Comparison of ENCODE assay signal across 24 mouse cellular contexts in the genomic region with DNA sequence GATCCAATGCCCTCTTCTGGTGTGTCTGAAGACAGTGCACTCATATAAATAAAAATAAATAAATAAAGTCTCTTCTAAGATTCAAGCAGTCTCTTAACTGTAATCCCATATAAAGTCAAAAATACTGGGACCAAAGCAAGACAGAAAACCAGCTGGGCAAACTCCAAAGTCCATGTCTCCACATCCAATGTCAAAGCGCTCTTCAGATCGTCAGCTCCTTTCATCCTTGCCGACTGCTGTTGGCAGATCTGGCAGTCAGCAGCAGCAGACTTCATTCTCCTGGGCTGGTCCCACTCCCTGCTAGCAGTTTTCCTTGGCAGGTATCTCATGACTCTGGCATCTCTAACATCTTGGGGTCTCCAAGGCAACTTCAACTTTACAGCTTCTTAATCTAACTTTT. TPM values are rescaled to one million over a fixed set of nuclear protein-coding genes. Genes with fewer than 3 reads are reported as not detected.
DNase-seq lines count a peak whose midpoint lies in the region; ATAC-seq lines count a peak whose summit lies in the region.
"Had no signal": no experiment of that assay in that cellular context is flagged by ENCODE, and none has a peak within 500 bp of the region (broad histone marks: within the 10 kb centered on the region; RNA-seq: fewer than 3 reads in every experiment).

No protein-coding gene starts in this region.

- H3K9ac ChIP-seq in embryonic facial prominence, embryonic 13.5 days: no peak overlapping the region
- H3K9ac ChIP-seq in hindbrain, embryonic 14.5 days: no peak overlapping the region
- no peak overlapping the region for H3K9ac ChIP-seq in hindbrain, embryonic 11.5 days (ENCODE audit: low read depth, low read length)
- H3K9ac ChIP-seq in neural tube, embryonic 15.5 days (replicated peaks): no peak overlapping the region
- H3K9ac ChIP-seq: forebrain, postnatal 0 days; liver, embryonic 15.5 days had no signal

- H3K9me3 ChIP-seq in embryonic facial prominence, embryonic 13.5 days: no peaks in the 10 kb centered on the region
- no peaks in the 10 kb centered on the region for H3K9me3 ChIP-seq in embryonic facial prominence, embryonic 10.5 days
- H3K9me3 ChIP-seq in hindbrain, embryonic 14.5 days (ENCODE audit: control insufficient read depth, low read length): no peaks in the 10 kb centered on the region
- no peaks in the 10 kb centered on the region for H3K9me3 ChIP-seq in hindbrain, embryonic 11.5 days (ENCODE audit: control insufficient read depth, low read length)
- H3K9me3 ChIP-seq in neural tube, embryonic 15.5 days (replicated peaks): no peaks in the 10 kb centered on the region
- H3K9me3 ChIP-seq: liver, embryonic 15.5 days; lung, embryonic 15.5 days; midbrain, embryonic 13.5 days; neural tube, embryonic 13.5 days had no signal

- ATAC-seq in embryonic facial prominence, embryonic 13.5 days (ENCODE audit: insufficient number of reproducible peaks, insufficient read depth, low FRiP score, low TSS enrichment, low read depth): no peak
- ATAC-seq in hindbrain, embryonic 14.5 days (ENCODE audit: low FRiP score): no peak
- ATAC-seq in hindbrain, embryonic 11.5 days (ENCODE audit: low FRiP score): no peak
- ATAC-seq in neural tube, embryonic 15.5 days (ENCODE audit: low FRiP score): no peak
- ATAC-seq: forebrain, postnatal 0 days; intestine, embryonic 16.5 days; midbrain, embryonic 13.5 days had no signal

- H3K4me3 ChIP-seq in embryonic facial prominence, embryonic 13.5 days: no peak overlapping the region
- no peak overlapping the region; the same call in 1 of the 2 replicates for H3K4me3 ChIP-seq in embryonic facial prominence, embryonic 10.5 days
- no peak overlapping the region for H3K4me3 ChIP-seq in hindbrain, embryonic 14.5 days (replicated peaks; ENCODE audit: low read length)
- H3K4me3 ChIP-seq in hindbrain, embryonic 11.5 days (ENCODE audit: low read depth, low read length): no peak overlapping the region
- H3K4me3 ChIP-seq in neural tube, embryonic 15.5 days (replicated peaks): no peak overlapping the region
- H3K4me3 ChIP-seq: liver, embryonic 15.5 days; lung, embryonic 15.5 days; megakaryocyte, embryonic 14.5 days had no signal

- peak overlapping the region; percentile 93; the same call in 1 of the 2 replicates for H3K4me2 ChIP-seq in embryonic facial prominence, embryonic 13.5 days
- H3K4me2 ChIP-seq in hindbrain, embryonic 14.5 days (replicated peaks): peak overlapping the region; percentile 81; the same call in 1 of the 2 replicates
- H3K4me2 ChIP-seq in hindbrain, embryonic 11.5 days (replicated peaks; ENCODE audit: low read depth, low read length): no peak overlapping the region
- peak overlapping the region; percentile 88 for H3K4me2 ChIP-seq in neural tube, embryonic 15.5 days

- no peaks in the 10 kb centered on the region for H3K27me3 ChIP-seq in embryonic facial prominence, embryonic 13.5 days
- no peaks in the 10 kb centered on the region for H3K27me3 ChIP-seq in embryonic facial prominence, embryonic 10.5 days (replicated peaks; ENCODE audit: low read depth, poor library complexity, severe bottlenecking)
- no peaks in the 10 kb centered on the region for H3K27me3 ChIP-seq in hindbrain, embryonic 14.5 days (ENCODE audit: control insufficient read depth, insufficient read depth, low read length)
- H3K27me3 ChIP-seq in hindbrain, embryonic 11.5 days (ENCODE audit: control insufficient read depth, insufficient read depth, low read length): no peaks in the 10 kb centered on the region
- H3K27me3 ChIP-seq in neural tube, embryonic 15.5 days (replicated peaks): no peaks in the 10 kb centered on the region
- H3K27me3 ChIP-seq: liver, embryonic 15.5 days; lung, embryonic 15.5 days; megakaryocyte, embryonic 14.5 days; midbrain, embryonic 13.5 days; neural tube, embryonic 13.5 days had no signal

- peaks cover 48% of the 10 kb centered on the region for H3K4me1 ChIP-seq in embryonic facial prominence, embryonic 13.5 days
- H3K4me1 ChIP-seq in embryonic facial prominence, embryonic 10.5 days: peaks cover 34% of the 10 kb centered on the region
- H3K4me1 ChIP-seq in hindbrain, embryonic 14.5 days (replicated peaks; ENCODE audit: control insufficient read depth, insufficient read depth, low read length): peaks cover 22% of the 10 kb centered on the region
- peaks cover 11% of the 10 kb centered on the region; the same call in 1 of the 2 replicates for H3K4me1 ChIP-seq in hindbrain, embryonic 11.5 days (replicated peaks; ENCODE audit: control insufficient read depth, insufficient read depth, low read length)
- H3K4me1 ChIP-seq in neural tube, embryonic 15.5 days: peaks cover 42% of the 10 kb centered on the region

- H3K36me3 ChIP-seq in embryonic facial prominence, embryonic 13.5 days: peaks cover 25% of the 10 kb centered on the region
- H3K36me3 ChIP-seq in embryonic facial prominence, embryonic 10.5 days (replicated peaks): peaks cover 28% of the 10 kb centered on the region
- peaks cover 23% of the 10 kb centered on the region for H3K36me3 ChIP-seq in hindbrain, embryonic 14.5 days (replicated peaks; ENCODE audit: control insufficient read depth, insufficient read depth)
- H3K36me3 ChIP-seq in hindbrain, embryonic 11.5 days (ENCODE audit: control insufficient read depth, insufficient read depth, low read length): peaks cover 4% of the 10 kb centered on the region; the same call in 1 of the 2 replicates
- peaks cover 20% of the 10 kb centered on the region for H3K36me3 ChIP-seq in neural tube, embryonic 15.5 days

- 94% methylated on average over 3 of the region's 3 CpGs for WGBS in embryonic facial prominence, embryonic 13.5 days
- 95% methylated on average over 3 of the region's 3 CpGs for WGBS in embryonic facial prominence, embryonic 10.5 days
- 89% methylated on average over 3 of the region's 3 CpGs for WGBS in hindbrain, embryonic 14.5 days
- 94% methylated on average over 3 of the region's 3 CpGs for WGBS in hindbrain, embryonic 11.5 days
- WGBS in neural tube, embryonic 15.5 days: 92% methylated on average over 3 of the region's 3 CpGs

- no peak overlapping the region for H3K27ac ChIP-seq in embryonic facial prominence, embryonic 13.5 days
- no peak overlapping the region for H3K27ac ChIP-seq in embryonic facial prominence, embryonic 10.5 days (replicated peaks)
- H3K27ac ChIP-seq in hindbrain, embryonic 14.5 days: no peak overlapping the region
- H3K27ac ChIP-seq in hindbrain, embryonic 11.5 days (ENCODE audit: low read depth, low read length): no peak overlapping the region
- no peak overlapping the region for H3K27ac ChIP-seq in neural tube, embryonic 15.5 days (replicated peaks)
- H3K27ac ChIP-seq: liver, embryonic 15.5 days; lung, embryonic 15.5 days; midbrain, embryonic 13.5 days; neural tube, embryonic 13.5 days had no signal

- no peak for DNase-seq in embryonic facial prominence, embryonic 10.5 days (ENCODE audit: low spot score)
- no peak for DNase-seq in hindbrain, embryonic 14.5 days (ENCODE audit: low spot score)
- DNase-seq in hindbrain, embryonic 11.5 days (ENCODE audit: low spot score): no peak
- DNase-seq in kidney, adult 9 months: peak; percentile 71
- no peak for DNase-seq in kidney, postnatal 4 days
- DNase-seq in neural tube, embryonic 10.5 days (ENCODE audit: extremely low spot score, low spot score): no peak
- DNase-seq: adrenal gland, postnatal 14 days; cerebellum, adult 2 months; cerebellum, postnatal 25 days; forebrain, postnatal 0 days; gastrocnemius, postnatal 14 days; heart, adult 11 months; lung, postnatal 36 days; right cerebral cortex, postnatal 4 days; thymus, adult 18-20 months; thymus, postnatal 36 days had no signal

RNA-seq across cellular contexts. Expression of gene Ccdc157, which starts 1.4 kb away (rescaled TPM):
- polyA plus RNA-seq in embryonic facial prominence, embryonic 13.5 days (2015; fragmentation: Nextera tagmentation; extraction: Ambion mirVana): 8.2 and 9.7 TPM in 2 replicates
- polyA plus RNA-seq in embryonic facial prominence, embryonic 10.5 days (2016; fragmentation: Nextera tagmentation; extraction: Ambion mirVana): 7.2 and 8.0 TPM in 2 replicates
- polyA plus RNA-seq in hindbrain, embryonic 14.5 days (2014; fragmentation: Nextera tagmentation; extraction: Ambion mirVana): 6.3 and 7.3 TPM in 2 replicates
- 2.7 and 3.5 TPM in 2 replicates for polyA plus RNA-seq in hindbrain, embryonic 11.5 days (2014; fragmentation: Nextera tagmentation; extraction: Ambion mirVana)
- polyA plus RNA-seq in neural tube, embryonic 15.5 days (2015; fragmentation: Nextera tagmentation; extraction: Ambion mirVana): 7.5 and 10.0 TPM in 2 replicates

RNA-seq across cellular contexts. Expression of gene Sf3a1, which starts 1.5 kb away (rescaled TPM):
- 59.6 and 71.6 TPM in 2 replicates for polyA plus RNA-seq in embryonic facial prominence, embryonic 13.5 days (2015; fragmentation: Nextera tagmentation; extraction: Ambion mirVana)
- 102 and 105 TPM in 2 replicates for polyA plus RNA-seq in embryonic facial prominence, embryonic 10.5 days (2016; fragmentation: Nextera tagmentation; extraction: Ambion mirVana)
- polyA plus RNA-seq in hindbrain, embryonic 14.5 days (2014; fragmentation: Nextera tagmentation; extraction: Ambion mirVana): 49.3 and 54.7 TPM in 2 replicates
- polyA plus RNA-seq in hindbrain, embryonic 11.5 days (2014; fragmentation: Nextera tagmentation; extraction: Ambion mirVana): 80.7 and 81.1 TPM in 2 replicates
- polyA plus RNA-seq in neural tube, embryonic 15.5 days (2015; fragmentation: Nextera tagmentation; extraction: Ambion mirVana): 41.8 and 47.4 TPM in 2 replicates

RNA-seq across cellular contexts. Expression of gene Rnf215, which starts 23.7 kb away (rescaled TPM):
- 37.4 and 39.4 TPM in 2 replicates for polyA plus RNA-seq in embryonic facial prominence, embryonic 13.5 days (2015; fragmentation: Nextera tagmentation; extraction: Ambion mirVana)
- polyA plus RNA-seq in embryonic facial prominence, embryonic 10.5 days (2016; fragmentation: Nextera tagmentation; extraction: Ambion mirVana): 21.2 and 22.8 TPM in 2 replicates
- polyA plus RNA-seq in hindbrain, embryonic 14.5 days (2014; fragmentation: Nextera tagmentation; extraction: Ambion mirVana): 46.4 and 48.2 TPM in 2 replicates
- polyA plus RNA-seq in hindbrain, embryonic 11.5 days (2014; fragmentation: Nextera tagmentation; extraction: Ambion mirVana): 24.8 and 31.8 TPM in 2 replicates
- 40.2 and 44.9 TPM in 2 replicates for polyA plus RNA-seq in neural tube, embryonic 15.5 days (2015; fragmentation: Nextera tagmentation; extraction: Ambion mirVana)

RNA-seq across cellular contexts. Expression of gene Tbc1d10a, which starts 27.9 kb away (rescaled TPM):
- polyA plus RNA-seq in embryonic facial prominence, embryonic 13.5 days (2015; fragmentation: Nextera tagmentation; extraction: Ambion mirVana): 39.2 and 39.4 TPM in 2 replicates
- polyA plus RNA-seq in embryonic facial prominence, embryonic 10.5 days (2016; fragmentation: Nextera tagmentation; extraction: Ambion mirVana): 27.4 and 31.0 TPM in 2 replicates
- 23.7 and 25.6 TPM in 2 replicates for polyA plus RNA-seq in hindbrain, embryonic 14.5 days (2014; fragmentation: Nextera tagmentation; extraction: Ambion mirVana)
- polyA plus RNA-seq in hindbrain, embryonic 11.5 days (2014; fragmentation: Nextera tagmentation; extraction: Ambion mirVana): 13.8 and 17.6 TPM in 2 replicates
- 40.2 and 40.3 TPM in 2 replicates for polyA plus RNA-seq in neural tube, embryonic 15.5 days (2015; fragmentation: Nextera tagmentation; extraction: Ambion mirVana)

RNA-seq across cellular contexts. Expression of gene Sec14l2, which starts 35.5 kb away (rescaled TPM):
- polyA plus RNA-seq in embryonic facial prominence, embryonic 13.5 days (2015; fragmentation: Nextera tagmentation; extraction: Ambion mirVana): 2.0 and 3.8 TPM in 2 replicates
- 1.7 and 2.0 TPM in 2 replicates for polyA plus RNA-seq in embryonic facial prominence, embryonic 10.5 days (2016; fragmentation: Nextera tagmentation; extraction: Ambion mirVana)
- polyA plus RNA-seq in hindbrain, embryonic 14.5 days (2014; fragmentation: Nextera tagmentation; extraction: Ambion mirVana): 3.6 and 4.1 TPM in 2 replicates
- 1.7 and 2.1 TPM in 2 replicates for polyA plus RNA-seq in hindbrain, embryonic 11.5 days (2014; fragmentation: Nextera tagmentation; extraction: Ambion mirVana)
- 3.7 and 4.5 TPM in 2 replicates for polyA plus RNA-seq in neural tube, embryonic 15.5 days (2015; fragmentation: Nextera tagmentation; extraction: Ambion mirVana)
